Mouse (Mus musculus) right cerebral cortex, postnatal 25 days (tissue): ENCODE results near the gene Marco.

Source experiments
- DNase-seq: peaks from one replicate; pipeline ENCODE4 v3.0.0; 2022

Marco gene

GRCm38 (mm10) chr1:120435591-120435990, 69.2 kb downstream of the Marco start:
- DNase-seq, result no peak

GRCm38 (mm10) chr1:120430171-120430570, 74.7 kb downstream of the Marco start:
- no peak for DNase-seq

- peak; percentile 20 for DNase-seq
Observed at GRCm38 (mm10) chr1:120425587-120425986, 79.2 kb downstream of the Marco start.
